Mouse (Mus musculus): ENCODE results near the gene Slc8b1. TPM values are rescaled to one million over a fixed set of nuclear protein-coding genes. Genes with fewer than 3 reads are reported as not detected.

The Slc8b1 gene
- total and polyA plus RNA-seq, 3 experiments = 2.7 to 5.9 TPM; not detected in 1

DNA sequence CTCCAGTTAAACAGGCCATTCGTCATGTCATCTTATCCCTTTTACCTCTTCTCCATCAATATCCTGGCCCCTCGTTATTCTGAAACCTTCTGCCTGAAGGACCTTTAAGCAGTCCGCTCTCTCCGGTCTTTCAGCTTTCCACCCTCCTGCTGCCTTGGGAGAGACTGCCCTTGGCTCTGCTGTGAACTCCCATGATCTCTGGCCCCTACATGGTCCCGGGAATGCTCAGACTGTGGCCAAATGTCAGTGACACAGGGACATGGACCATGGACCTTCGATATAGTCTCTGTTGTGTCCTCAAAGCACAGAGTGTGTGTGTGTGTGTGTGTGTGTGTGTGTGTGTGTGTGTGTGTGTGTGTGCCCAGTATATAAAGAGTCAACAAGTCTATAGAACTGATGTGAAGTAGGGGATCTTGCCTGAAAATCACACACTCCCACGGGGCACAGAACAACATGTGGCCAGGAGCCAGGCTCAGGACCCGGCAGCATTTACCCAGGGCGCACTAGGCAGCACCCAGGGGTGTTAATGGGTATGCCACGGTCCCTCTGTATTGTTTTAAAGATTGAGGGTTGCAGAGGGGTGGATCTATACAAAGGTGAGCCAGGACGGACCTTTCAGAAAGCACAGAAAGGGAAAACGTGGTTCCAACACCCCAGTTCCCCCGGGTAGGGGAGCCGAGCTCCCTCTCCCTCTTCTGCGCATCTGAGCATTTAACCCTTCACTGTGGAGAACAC, 54.4 kb downstream of the Slc8b1 start:
- no peak overlapping the region for H3K4me3 ChIP-seq (ENCODE audit: control insufficient read depth in 1 of 2, insufficient read depth in 1 of 2, low read depth in 2 of 2, low read length in 2 of 2)
- H3K36me3 ChIP-seq (ENCODE audit: control insufficient read depth in 1 of 2, insufficient read depth in 2 of 2, low read length in 2 of 2) = 0 out of 4 replicates have a peak, but pooled peaks cover 0 to 2% of the 10 kb centered on the region in 2 experiments
- H3K9ac ChIP-seq (ENCODE audit: control insufficient read depth, low read depth, low read length, poor library complexity, severe bottlenecking) = no peak overlapping the region
- H3K79me2 ChIP-seq (ENCODE audit: control insufficient read depth, insufficient read depth, low read length, poor library complexity) = no peaks in the 10 kb centered on the region
- H3K27me3 ChIP-seq (ENCODE audit: control insufficient read depth in 1 of 2, insufficient read depth in 2 of 2, low read length in 2 of 2) = no peaks in the 10 kb centered on the region
- no peak for DNase-seq (ENCODE audit: low read depth, low spot score)
- TF ChIP-seq RAD21 (IDR thresholded peaks at IDR 0.05; ENCODE audit: low read depth, low read length) (no peak), RCOR1 (IDR thresholded peaks at IDR 0.05; ENCODE audit: low read depth, low read length) (no peak), TBP (IDR thresholded peaks at IDR 0.05; ENCODE audit: low read depth, low read length) (no peak)
- no peaks in the 10 kb centered on the region for H3K9me3 ChIP-seq (replicated peaks; ENCODE audit: insufficient read depth, low read length)
- H3K27ac ChIP-seq (ENCODE audit: control insufficient read depth, low read depth, low read length) = no peak overlapping the region
- H3K4me1 ChIP-seq (ENCODE audit: control insufficient read depth in 1 of 2, insufficient read depth in 2 of 2, low read length in 2 of 2) = peaks cover 0 to under 1% of the 10 kb centered on the region in 2 experiments; a peak in 1 of 4 replicates

GRCm38 (mm10) chr5:120566101-120566500, 55.1 kb downstream of the Slc8b1 start:
- Histone ChIP-seq H3K79me2 (ENCODE audit: control insufficient read depth, insufficient read depth, low read length, poor library complexity) (no peaks in the 10 kb centered on the region), H3K27me3 (ENCODE audit: control insufficient read depth in 1 of 2, insufficient read depth in 2 of 2, low read length in 2 of 2) (no peaks in the 10 kb centered on the region), H3K4me1 (ENCODE audit: control insufficient read depth in 1 of 2, insufficient read depth in 2 of 2, low read length in 2 of 2) (peaks cover 0 to 5% of the 10 kb centered on the region in 2 experiments; a peak in 2 of 4 replicates), H3K27ac (ENCODE audit: control insufficient read depth, low read depth, low read length) (no peak overlapping the region), H3K4me3 (ENCODE audit: control insufficient read depth in 1 of 2, insufficient read depth in 1 of 2, low read depth in 2 of 2, low read length in 2 of 2) (no peak overlapping the region), H3K36me3 (ENCODE audit: control insufficient read depth in 1 of 2, insufficient read depth in 2 of 2, low read length in 2 of 2) (0 out of 4 replicates have a peak, but pooled peaks cover 0 to 3% of the 10 kb centered on the region in 2 experiments), H3K9ac (ENCODE audit: control insufficient read depth, low read depth, low read length, poor library complexity, severe bottlenecking) (no peak overlapping the region), H3K9me3 (replicated peaks; ENCODE audit: insufficient read depth, low read length) (no peaks in the 10 kb centered on the region)
- no peak for TF ChIP-seq USF2 (IDR thresholded peaks at IDR 0.05; ENCODE audit: borderline replicate concordance in 1 of 2, insufficient read depth in 1 of 2, low read depth in 1 of 2, low read length in 2 of 2)
- TF ChIP-seq POLR2A (IDR thresholded peaks at IDR 0.05; ENCODE audit: control insufficient read depth in 1 of 2, insufficient read depth in 1 of 2, low read depth in 1 of 2, low read length in 2 of 2, poor library complexity in 1 of 2) = no peak
- TF ChIP-seq MEF2A (IDR thresholded peaks at IDR 0.05; ENCODE audit: extremely low read depth, insufficient replicate concordance, low read depth, low read length, poor library complexity, severe bottlenecking) = no peak
- no peak for TF ChIP-seq RCOR1 (IDR thresholded peaks at IDR 0.05; ENCODE audit: low read depth, low read length)
- no peak for TF ChIP-seq CTCF (IDR thresholded peaks at IDR 0.05 in 2 of 3, conservative IDR thresholded peaks at IDR 0.05 in 1 of 3; ENCODE audit: control insufficient read depth in 1 of 3, insufficient read depth in 1 of 3, low read depth in 2 of 3, low read length in 3 of 3, poor library complexity in 1 of 3, severe bottlenecking in 1 of 3)
- TF ChIP-seq SMC3 (IDR thresholded peaks at IDR 0.05; ENCODE audit: low read depth, low read length) = no peak
- TF ChIP-seq POLR2AphosphoS2 (IDR thresholded peaks at IDR 0.05; ENCODE audit: low read length) = no peak
- TF ChIP-seq MAZ (IDR thresholded peaks at IDR 0.05; ENCODE audit: low read depth, low read length) = no peak
- TF ChIP-seq NRF1 (IDR thresholded peaks at IDR 0.05; ENCODE audit: insufficient read depth, low read depth, low read length, poor library complexity, severe bottlenecking) = no peak
- TF ChIP-seq MXI1 (IDR thresholded peaks at IDR 0.05; ENCODE audit: low read depth, low read length) = no peak
- TF ChIP-seq TBP (IDR thresholded peaks at IDR 0.05; ENCODE audit: low read depth, low read length) = no peak
- TF ChIP-seq MYB (IDR thresholded peaks at IDR 0.05; ENCODE audit: low read depth, low read length) = no peak
- DNase-seq (ENCODE audit: low read depth, low spot score) = no peak
